Mouse (Mus musculus) forebrain, postnatal 0 days (tissue): Measurements from ENCODE around the gene Srpr. TPM values are rescaled to one million over a fixed set of nuclear protein-coding genes. Genes with fewer than 3 reads are reported as not detected.

Experiments used
- ATAC-seq: fragments of 200-750 bp; cut with Nextera tagmentation; 2 replicates; pipeline ENCODE4 v1.8.0; 2017; ENCODE audit warnings: mild to moderate bottlenecking, moderate library complexity
- DNase-seq: peaks from one replicate; pipeline ENCODE4 v3.0.0-alpha.2; 2015
- H3K27ac ChIP-seq: fragments of 300-500 bp; sonication (generic); 2 replicates; pipeline ENCODE4 v1.5.1; 2014; ENCODE audit warnings: low read depth, mild to moderate bottlenecking, antibody characterized with exemption, low read length, moderate library complexity, mixed read lengths
- H3K27me3 ChIP-seq: fragments of 300-500 bp; sonication (generic); 2 replicates; pipeline ENCODE4 v1.6.1; 2014; ENCODE audit warnings: mild to moderate bottlenecking, low read length, mixed read lengths; ENCODE audit not compliant: insufficient read depth
- H3K36me3 ChIP-seq: fragments of 300-500 bp; sonication (generic); 2 replicates; pipeline ENCODE4 v1.6.1; 2014; ENCODE audit warnings: mild to moderate bottlenecking, moderate library complexity; ENCODE audit not compliant: insufficient read depth
- H3K4me1 ChIP-seq: fragments of 300-500 bp; sonication (generic); 2 replicates; pipeline ENCODE4 v1.6.1; 2014; ENCODE audit warnings: antibody characterized with exemption; ENCODE audit not compliant: insufficient read depth
- H3K4me2 ChIP-seq: fragments of 300-500 bp; sonication (generic); 2 replicates; pipeline ENCODE4 v1.6.1; 2014; ENCODE audit warnings: low read depth, mild to moderate bottlenecking, moderate library complexity
- H3K4me3 ChIP-seq: fragments of 300-500 bp; sonication (generic); 2 replicates; pipeline ENCODE4 v1.5.1; 2014; ENCODE audit warnings: low read depth, low read length, mixed read lengths
- H3K9ac ChIP-seq: fragments of 300-500 bp; sonication (generic); 2 replicates; pipeline ENCODE4 v1.6.1; 2014; ENCODE audit warnings: mild to moderate bottlenecking
- H3K9me3 ChIP-seq: fragments of 300-500 bp; sonication (generic); 2 replicates; pipeline ENCODE4 v1.6.1; 2016; ENCODE audit warnings: low read length
- CTCF ChIP-seq: sonication (generic); IDR thresholded peaks from 2 replicates; pipeline ENCODE4 v1.5.1; 2016; ENCODE audit warnings: antibody characterized with exemption, control low read depth, low read depth
- WGBS: fragments of 180-500 bp; shearing (Covaris S2); extraction: QIAGEN DNeasy Blood & Tissue Kit; methylation state at CpG from one replicate; pipeline ENCODE4 v1.1.7; 2014; 5-methylcytosine and 5-hydroxymethylcytosine counted together
- polyA plus RNA-seq: library from polyadenylated mRNA; unstranded; fragments of >200 nt; fragmentation: Nextera tagmentation; extraction: Ambion mirVana; gene quantifications from 2 replicates; pipeline ENCODE4 v1.2.1, GENCODE M21; 2015
- total RNA-seq: library from RNA; depleted of rRNA; stranded (reverse); fragments of >200 nt; gene quantifications from 2 replicates; pipeline ENCODE4 v1.2.3, GENCODE M21; 2014

Gene Srpr
- total and polyA plus RNA-seq, 2 experiments from 2014 or later: 37.6 to 45.7 TPM

DNA sequence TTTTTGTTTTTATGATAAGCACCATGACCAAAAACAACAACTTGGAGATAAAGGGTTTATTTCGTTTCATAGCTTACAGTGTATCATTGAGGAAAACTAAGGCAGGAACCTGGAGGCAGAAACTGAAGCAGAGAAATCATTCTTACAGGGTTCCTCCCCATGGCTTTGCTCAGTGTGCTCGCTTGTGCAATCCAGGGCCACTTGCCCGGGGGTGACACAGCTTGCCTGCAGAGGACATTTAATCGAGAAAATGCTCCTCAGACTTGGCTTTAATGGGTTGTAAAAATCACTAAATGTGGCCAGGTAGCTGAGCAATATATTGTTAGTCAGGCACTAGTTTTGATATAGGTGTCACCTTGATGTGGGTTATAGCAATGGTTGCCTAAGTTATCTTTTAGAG lies 78.5 kb downstream of the Srpr start:
- Histone ChIP-seq H3K36me3 (peaks cover 21% of the 10 kb centered on the region), H3K9me3 (no peaks in the 10 kb centered on the region), H3K4me1 (no peaks in the 10 kb centered on the region), H3K27me3 (no peaks in the 10 kb centered on the region), H3K9ac (no peak overlapping the region), H3K4me3 (no peak overlapping the region), H3K4me2 (no peak overlapping the region), H3K27ac (no peak overlapping the region)
- ATAC-seq (no peak), DNase-seq (no peak)
- 86% methylated on average over 4 of the region's 4 CpGs for WGBS
- TF ChIP-seq CTCF: no peak

DNA sequence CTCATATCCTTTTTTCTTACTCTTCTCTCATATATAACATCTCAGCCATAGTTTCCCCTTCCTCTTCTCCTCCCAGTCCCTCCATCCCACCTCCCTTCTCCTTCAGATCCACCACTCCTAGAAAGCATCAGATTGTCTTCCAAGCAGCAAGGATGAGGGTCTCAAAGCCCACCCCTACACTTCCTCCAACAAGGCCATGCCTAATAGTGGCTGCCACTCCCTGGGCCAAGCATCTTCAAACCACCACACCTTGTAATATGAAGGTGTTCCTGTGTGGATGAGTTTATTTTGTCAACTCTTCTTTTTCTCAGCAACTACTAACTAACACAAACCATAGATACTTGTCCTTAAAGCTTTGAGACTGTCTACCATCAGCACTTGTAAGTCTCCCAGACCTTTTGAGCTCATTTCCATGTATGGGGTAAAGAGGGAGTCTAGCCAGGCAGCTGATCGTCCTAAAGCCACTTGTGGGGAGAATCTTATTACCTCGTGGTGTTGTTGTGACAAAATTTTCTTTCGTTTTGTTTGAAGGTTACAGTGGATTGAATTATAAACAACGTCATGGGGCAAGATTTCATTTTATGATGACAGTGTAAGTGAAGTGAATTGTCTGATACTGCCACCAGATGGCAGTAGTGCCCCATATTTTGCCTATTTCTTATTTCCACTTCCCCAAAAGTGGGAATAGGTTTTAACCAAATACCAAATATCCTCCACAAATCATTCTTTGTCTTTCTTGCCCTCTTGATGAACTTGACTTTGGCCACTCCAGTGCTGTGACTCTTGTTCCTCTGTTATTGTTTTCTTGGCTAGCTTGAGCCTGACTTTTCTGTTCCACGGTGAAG lies 82.3 kb downstream of the Srpr start:
- peak; percentile 69 for ATAC-seq
- H3K36me3 ChIP-seq: 0 out of 2 replicates have a peak, but pooled peaks cover 4% of the 10 kb centered on the region
- no peak overlapping the region for H3K4me2 ChIP-seq
- peak; percentile 91 for TF ChIP-seq CTCF
- peak; percentile 88 for DNase-seq
- no peaks in the 10 kb centered on the region for H3K27me3 ChIP-seq
- no peak overlapping the region for H3K4me3 ChIP-seq
- no peak overlapping the region for H3K27ac ChIP-seq
- H3K9me3 ChIP-seq: no peaks in the 10 kb centered on the region
- H3K4me1 ChIP-seq: no peaks in the 10 kb centered on the region
- WGBS: 17% methylated on average over 5 of the region's 5 CpGs
- H3K9ac ChIP-seq: no peak overlapping the region

DNA sequence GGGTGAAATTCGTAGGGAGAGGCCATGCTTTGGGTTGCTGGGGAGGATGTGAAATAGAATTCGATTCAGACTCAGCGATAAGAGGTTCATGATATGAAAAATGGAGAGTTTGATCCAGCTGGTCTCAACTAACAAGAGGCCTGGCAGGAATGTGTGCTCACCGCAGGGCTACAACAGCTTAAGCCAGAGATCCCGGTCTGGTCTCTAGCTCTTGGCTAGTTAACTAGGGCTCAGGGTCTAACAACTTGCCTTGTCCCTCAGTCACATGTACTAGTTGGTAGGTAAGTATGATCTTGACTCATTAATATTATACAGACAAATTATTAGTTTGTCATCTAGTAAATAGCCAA lies 82.9 kb downstream of the Srpr start:
- 67% methylated on average over 5 of the region's 5 CpGs for WGBS

DNA sequence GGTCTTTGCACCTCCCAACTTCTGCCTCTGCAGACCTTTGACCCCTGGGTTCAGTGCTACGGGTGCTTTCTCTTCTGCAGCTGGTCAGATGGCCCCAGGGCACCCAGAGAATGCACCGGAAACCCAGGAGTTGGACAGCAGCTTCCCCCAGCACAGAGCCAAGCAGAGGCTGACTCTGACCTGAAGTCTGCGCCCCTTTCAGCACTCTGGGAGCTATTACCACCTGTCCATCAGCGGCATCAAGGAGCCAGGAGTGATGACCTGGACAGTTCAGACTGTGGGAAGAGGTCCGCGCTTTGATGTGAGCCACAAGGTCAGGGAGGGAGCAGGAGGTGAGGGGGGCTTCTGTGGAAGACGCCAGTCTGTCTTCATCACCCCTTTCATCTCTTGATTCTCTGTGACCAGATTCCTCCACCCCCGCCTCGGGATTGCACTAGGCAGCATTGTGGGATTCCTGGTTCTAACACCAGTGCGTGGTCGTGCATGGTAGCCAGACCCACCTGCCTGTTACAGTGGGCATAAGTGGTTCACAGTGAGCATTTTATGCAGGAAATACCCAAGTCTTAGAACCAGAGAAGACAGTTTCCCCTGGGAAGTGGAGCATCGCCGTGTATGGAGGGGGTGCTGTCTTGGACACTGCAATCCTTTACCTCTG lies 83.6 kb downstream of the Srpr start:
- no peak for ATAC-seq
- H3K4me1 ChIP-seq: no peaks in the 10 kb centered on the region
- no peak overlapping the region for H3K4me3 ChIP-seq
- H3K27me3 ChIP-seq: no peaks in the 10 kb centered on the region; the same call in 1 of the 2 replicates
- no peak overlapping the region for H3K9ac ChIP-seq
- 85% methylated on average over 13 of the region's 13 CpGs for WGBS
- TF ChIP-seq CTCF: no peak
- no peak overlapping the region for H3K27ac ChIP-seq
- no peak overlapping the region for H3K4me2 ChIP-seq
- no peaks in the 10 kb centered on the region for H3K36me3 ChIP-seq
- no peaks in the 10 kb centered on the region for H3K9me3 ChIP-seq
- DNase-seq: no peak

More for the DNA sequence above, 82.9 kb downstream of the Srpr start:
- no peak overlapping the region for H3K27ac ChIP-seq
- H3K4me3 ChIP-seq: no peak overlapping the region
- TF ChIP-seq CTCF: no peak
- H3K4me1 ChIP-seq: no peaks in the 10 kb centered on the region
- 0 out of 2 replicates have a peak, but pooled peaks cover 2% of the 10 kb centered on the region for H3K36me3 ChIP-seq
- H3K4me2 ChIP-seq: no peak overlapping the region
- no peaks in the 10 kb centered on the region; the same call in 1 of the 2 replicates for H3K27me3 ChIP-seq
- H3K9ac ChIP-seq: no peak overlapping the region
- no peak for DNase-seq
- ATAC-seq: peak; percentile 22; the same call in 1 of the 2 replicates
- H3K9me3 ChIP-seq: no peaks in the 10 kb centered on the region

DNA sequence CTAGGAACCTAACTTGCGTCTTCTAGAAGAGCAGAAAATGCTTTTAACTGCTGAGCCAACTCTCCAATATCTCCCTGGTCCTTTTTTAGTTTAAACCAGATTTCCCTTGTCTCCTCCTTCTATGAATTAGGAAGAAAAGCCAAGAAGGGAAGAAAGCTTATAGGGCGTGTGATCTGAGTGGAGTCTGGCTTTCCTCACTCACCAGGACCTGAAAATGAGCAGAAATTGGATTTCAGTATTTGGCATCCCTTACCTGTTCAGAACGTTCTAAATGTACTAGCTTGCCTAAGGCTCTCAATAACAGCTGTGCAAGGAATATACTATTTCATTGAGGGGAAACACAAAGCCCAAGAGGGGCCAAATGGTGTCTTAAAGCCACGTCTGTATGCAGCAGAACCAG lies 84.4 kb downstream of the Srpr start:
- ATAC-seq (no peak), DNase-seq (no peak)
- H3K9ac ChIP-seq: no peak overlapping the region
- no peaks in the 10 kb centered on the region for H3K9me3 ChIP-seq
- H3K4me2 ChIP-seq: no peak overlapping the region
- H3K4me1 ChIP-seq: no peaks in the 10 kb centered on the region
- no peaks in the 10 kb centered on the region; the same call in 1 of the 2 replicates for H3K27me3 ChIP-seq
- H3K27ac ChIP-seq: no peak overlapping the region
- H3K36me3 ChIP-seq: no peaks in the 10 kb centered on the region
- no peak overlapping the region for H3K4me3 ChIP-seq
- 80% methylated on average over 4 of the region's 4 CpGs for WGBS
- TF ChIP-seq CTCF: no peak

DNA sequence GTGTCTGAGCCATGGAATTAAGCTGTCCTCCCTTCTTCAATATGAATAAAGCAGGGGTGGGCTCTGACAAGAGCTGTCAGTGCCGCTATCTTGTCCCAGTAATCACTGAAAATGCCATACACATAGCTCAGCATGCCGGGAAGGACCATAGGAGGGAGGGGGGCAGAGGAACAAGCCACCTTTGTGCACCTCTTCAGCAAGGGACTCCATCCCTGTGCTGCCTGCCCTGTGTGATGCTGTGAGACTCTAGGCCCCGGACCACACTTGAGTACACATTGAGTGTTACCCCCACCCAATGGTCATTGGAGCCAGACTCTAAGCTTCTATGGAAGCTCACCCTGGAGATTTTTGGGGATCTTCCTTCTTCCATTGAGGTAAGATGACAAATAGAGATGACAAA lies 86.4 kb downstream of the Srpr start:
- Histone ChIP-seq H3K4me3 (no peak overlapping the region), H3K36me3 (no peaks in the 10 kb centered on the region), H3K27me3 (no peaks in the 10 kb centered on the region; the same call in 1 of the 2 replicates), H3K9me3 (no peaks in the 10 kb centered on the region), H3K9ac (no peak overlapping the region), H3K4me1 (no peaks in the 10 kb centered on the region), H3K27ac (no peak overlapping the region), H3K4me2 (no peak overlapping the region)
- ATAC-seq (no peak), DNase-seq (no peak)
- no peak for TF ChIP-seq CTCF
- 85% methylated on average over 3 of the region's 3 CpGs for WGBS

- Histone ChIP-seq H3K9ac (no peak overlapping the region), H3K4me2 (no peak overlapping the region), H3K4me1 (no peaks in the 10 kb centered on the region), H3K36me3 (no peaks in the 10 kb centered on the region), H3K27ac (no peak overlapping the region), H3K27me3 (no peaks in the 10 kb centered on the region; the same call in 1 of the 2 replicates), H3K9me3 (no peaks in the 10 kb centered on the region), H3K4me3 (no peak overlapping the region)
- 23% methylated on average over 7 of the region's 7 CpGs for WGBS
- no peak for TF ChIP-seq CTCF
- DNase-seq: no peak
- no peak for ATAC-seq
Observed at GRCm38 (mm10) chr9:35289992-35290391, 90.0 kb downstream of the Srpr start.
